Comparison of ENCODE assay signal across 10 mouse cellular contexts in genomic region chr5:150426595-150426994, GRCm38 (mm10).
A peak's percentile ranks its signal among the peaks of the same experiment; 100 is the strongest.
DNase-seq lines count a peak whose midpoint lies in the region; ATAC-seq and TF ChIP-seq lines count a peak whose summit lies in the region.
"Had no signal": no experiment of that assay in that cellular context is flagged by ENCODE, and none has a peak within 500 bp of the region (broad histone marks: within the 10 kb centered on the region; RNA-seq: fewer than 3 reads in every experiment).

No protein-coding gene starts in this region.

- DNase-seq in forebrain, postnatal 0 days = peak; percentile 65
- no peak for DNase-seq in forebrain, embryonic 11.5 days (ENCODE audit: low spot score)
- DNase-seq in midbrain, embryonic 14.5 days = peak; percentile 56
- DNase-seq in brain, adult 2 months (ENCODE audit: low read depth, low spot score) = peak; percentile 78
- peak; percentile 62 for DNase-seq in heart, postnatal 4 days

- TF ChIP-seq POLR2A in olfactory bulb, adult 2 months (IDR thresholded peaks at IDR 0.05; ENCODE audit: insufficient read depth, low read depth, low read length) = no peak

- no peak overlapping the region for H3K4me2 ChIP-seq in forebrain, postnatal 0 days (ENCODE audit: low read depth)
- no peak overlapping the region for H3K4me2 ChIP-seq in forebrain, embryonic 11.5 days (ENCODE audit: low read depth, low read length, severe bottlenecking)
- H3K4me2 ChIP-seq in midbrain, embryonic 14.5 days (ENCODE audit: low read length) = no peak overlapping the region
- H3K4me2 ChIP-seq in midbrain, embryonic 13.5 days (replicated peaks) = no peak overlapping the region
- H3K4me2 ChIP-seq: heart, embryonic 13.5 days; lung, embryonic 15.5 days had no signal

- no peaks in the 10 kb centered on the region for H3K9me3 ChIP-seq in forebrain, postnatal 0 days (ENCODE audit: low read length)
- no peaks in the 10 kb centered on the region for H3K9me3 ChIP-seq in forebrain, embryonic 11.5 days (ENCODE audit: control insufficient read depth, low read length)
- no peaks in the 10 kb centered on the region for H3K9me3 ChIP-seq in midbrain, embryonic 14.5 days (ENCODE audit: control insufficient read depth, low read length)
- no peaks in the 10 kb centered on the region for H3K9me3 ChIP-seq in midbrain, embryonic 13.5 days
- H3K9me3 ChIP-seq: heart, embryonic 13.5 days; lung, embryonic 15.5 days had no signal

- peaks cover 68% of the 10 kb centered on the region for H3K36me3 ChIP-seq in forebrain, postnatal 0 days (ENCODE audit: insufficient read depth)
- H3K36me3 ChIP-seq in forebrain, embryonic 11.5 days (ENCODE audit: control insufficient read depth, insufficient read depth, low read length) = no peaks in the 10 kb centered on the region
- peaks cover 73% of the 10 kb centered on the region for H3K36me3 ChIP-seq in midbrain, embryonic 14.5 days (ENCODE audit: control insufficient read depth, insufficient read depth, low read length)
- peaks cover 60% of the 10 kb centered on the region for H3K36me3 ChIP-seq in midbrain, embryonic 13.5 days
- H3K36me3 ChIP-seq: lung, embryonic 15.5 days had no signal

- no peaks in the 10 kb centered on the region for H3K4me1 ChIP-seq in forebrain, postnatal 0 days (ENCODE audit: insufficient read depth)
- no peaks in the 10 kb centered on the region for H3K4me1 ChIP-seq in forebrain, embryonic 11.5 days (replicated peaks; ENCODE audit: control insufficient read depth, insufficient read depth, low read length)
- H3K4me1 ChIP-seq in midbrain, embryonic 14.5 days (ENCODE audit: control insufficient read depth, insufficient read depth, low read length) = no peaks in the 10 kb centered on the region
- no peaks in the 10 kb centered on the region for H3K4me1 ChIP-seq in midbrain, embryonic 13.5 days (replicated peaks)
- no peaks in the 10 kb centered on the region for H3K4me1 ChIP-seq in olfactory bulb, adult 2 months (ENCODE audit: control insufficient read depth, insufficient read depth, low read length)
- H3K4me1 ChIP-seq: heart, embryonic 13.5 days; lung, embryonic 15.5 days had no signal

- no peak overlapping the region for H3K9ac ChIP-seq in forebrain, postnatal 0 days
- H3K9ac ChIP-seq in forebrain, embryonic 11.5 days (ENCODE audit: low read length) = no peak overlapping the region
- H3K9ac ChIP-seq in midbrain, embryonic 14.5 days (replicated peaks; ENCODE audit: low read length) = no peak overlapping the region
- no peak overlapping the region for H3K9ac ChIP-seq in midbrain, embryonic 13.5 days (replicated peaks)
- H3K9ac ChIP-seq: heart, embryonic 13.5 days; lung, embryonic 15.5 days had no signal

- peak; percentile 71 for TF ChIP-seq CTCF in forebrain, postnatal 0 days (IDR thresholded peaks at IDR 0.05; ENCODE audit: low read depth)
- TF ChIP-seq CTCF in olfactory bulb, adult 2 months (IDR thresholded peaks at IDR 0.05; ENCODE audit: insufficient read depth, low read depth, low read length) = peak; percentile 37; the same call in 1 of the 2 replicates

- WGBS in forebrain, postnatal 0 days = 86% methylated on average over 3 of the region's 3 CpGs
- WGBS in forebrain, embryonic 11.5 days = 95% methylated on average over 3 of the region's 3 CpGs
- WGBS in midbrain, embryonic 14.5 days = 96% methylated on average over 3 of the region's 3 CpGs
- WGBS in midbrain, embryonic 13.5 days = 93% methylated on average over 3 of the region's 3 CpGs
- 94% methylated on average over 3 of the region's 3 CpGs for WGBS in olfactory bulb, adult 2 months

- no peaks in the 10 kb centered on the region for H3K27me3 ChIP-seq in forebrain, postnatal 0 days (ENCODE audit: insufficient read depth, low read length)
- no peaks in the 10 kb centered on the region for H3K27me3 ChIP-seq in forebrain, embryonic 11.5 days (ENCODE audit: control insufficient read depth, insufficient read depth, low read length)
- no peaks in the 10 kb centered on the region for H3K27me3 ChIP-seq in midbrain, embryonic 14.5 days (ENCODE audit: control insufficient read depth, insufficient read depth, low read length)
- no peaks in the 10 kb centered on the region for H3K27me3 ChIP-seq in midbrain, embryonic 13.5 days
- H3K27me3 ChIP-seq: heart, embryonic 13.5 days; lung, embryonic 15.5 days had no signal

- ATAC-seq in forebrain, postnatal 0 days = peak; percentile 44
- ATAC-seq in forebrain, embryonic 11.5 days (replicated peaks; ENCODE audit: low FRiP score) = no peak
- no peak for ATAC-seq in midbrain, embryonic 14.5 days (ENCODE audit: low FRiP score, low TSS enrichment)
- ATAC-seq in midbrain, embryonic 13.5 days = no peak
- ATAC-seq in inflammation-experienced regulatory T-cells, adult 6 months = no peak

- no peak overlapping the region for H3K4me3 ChIP-seq in forebrain, postnatal 0 days (ENCODE audit: low read depth, low read length)
- H3K4me3 ChIP-seq in forebrain, embryonic 11.5 days (ENCODE audit: low read depth, low read length) = no peak overlapping the region
- H3K4me3 ChIP-seq in midbrain, embryonic 14.5 days (replicated peaks; ENCODE audit: low read depth, low read length) = no peak overlapping the region
- no peak overlapping the region for H3K4me3 ChIP-seq in midbrain, embryonic 13.5 days (replicated peaks)
- no peak overlapping the region for H3K4me3 ChIP-seq in olfactory bulb, adult 2 months (ENCODE audit: insufficient read depth, low read depth, low read length)
- H3K4me3 ChIP-seq: heart, embryonic 13.5 days; lung, embryonic 15.5 days had no signal

- H3K27ac ChIP-seq in forebrain, postnatal 0 days (ENCODE audit: low read depth, low read length) = no peak overlapping the region
- H3K27ac ChIP-seq in forebrain, embryonic 11.5 days (ENCODE audit: low read depth, low read length) = no peak overlapping the region
- no peak overlapping the region for H3K27ac ChIP-seq in midbrain, embryonic 14.5 days (replicated peaks; ENCODE audit: low read depth, low read length)
- no peak overlapping the region for H3K27ac ChIP-seq in midbrain, embryonic 13.5 days
- no peak overlapping the region for H3K27ac ChIP-seq in olfactory bulb, adult 2 months (ENCODE audit: insufficient read depth, low read depth, low read length)
- H3K27ac ChIP-seq: heart, embryonic 13.5 days; lung, embryonic 15.5 days had no signal
